Mouse (Mus musculus): ENCODE measurements around the gene Natd1. TPM values are rescaled to one million over a fixed set of nuclear protein-coding genes. Genes with fewer than 3 reads are reported as not detected.

Gene Natd1
- polyA plus RNA-seq, 1 experiment from 2014 or later, result 35.3 TPM

- DNase-seq (ENCODE audit: low spot score), result no peak
- Histone ChIP-seq H3K36me3 (ENCODE audit: control insufficient read depth, insufficient read depth, low read length) (no peaks in the 10 kb centered on the region), H3K27ac (ENCODE audit: low read depth, low read length) (no peak overlapping the region), H3K4me1 (ENCODE audit: control insufficient read depth, insufficient read depth, low read length) (peaks cover 16% of the 10 kb centered on the region), H3K27me3 (replicated peaks; ENCODE audit: control insufficient read depth, insufficient read depth, low read length) (no peaks in the 10 kb centered on the region), H3K9me3 (replicated peaks; ENCODE audit: control insufficient read depth, low read length) (no peaks in the 10 kb centered on the region), H3K4me2 (ENCODE audit: low read length) (no peak overlapping the region), H3K4me3 (ENCODE audit: low read depth, low read length) (no peak overlapping the region), H3K9ac (ENCODE audit: low read length) (no peak overlapping the region)
- ATAC-seq, result no peak
- 88% methylated on average over 2 of the region's 2 CpGs for WGBS
Observed at GRCm38 (mm10) chr11:60934795-60935194, 20.2 kb upstream of the Natd1 start.

- Histone ChIP-seq H3K9ac (ENCODE audit: low read length) (peak overlapping the region; percentile 78; the same call in 1 of the 2 replicates), H3K27me3 (replicated peaks; ENCODE audit: control insufficient read depth, insufficient read depth, low read length) (no peaks in the 10 kb centered on the region), H3K9me3 (replicated peaks; ENCODE audit: control insufficient read depth, low read length) (no peaks in the 10 kb centered on the region), H3K36me3 (ENCODE audit: control insufficient read depth, insufficient read depth, low read length) (no peaks in the 10 kb centered on the region), H3K4me1 (ENCODE audit: control insufficient read depth, insufficient read depth, low read length) (peaks cover 16% of the 10 kb centered on the region), H3K4me2 (ENCODE audit: low read length) (peak overlapping the region; percentile 89), H3K4me3 (ENCODE audit: low read depth, low read length) (no peak overlapping the region), H3K27ac (ENCODE audit: low read depth, low read length) (no peak overlapping the region)
- no peak for DNase-seq (ENCODE audit: low spot score)
- WGBS, result 88% methylated on average over 10 of the region's 10 CpGs
- no peak for ATAC-seq
Observed at GRCm38 (mm10) chr11:60933178-60933930, 18.8 kb upstream of the Natd1 start.

GRCm38 (mm10) chr11:60932503-60933020 is 18.0 kb upstream of the Natd1 start:
- Histone ChIP-seq H3K9ac (ENCODE audit: low read length) (peak overlapping the region; percentile 78), H3K9me3 (replicated peaks; ENCODE audit: control insufficient read depth, low read length) (no peaks in the 10 kb centered on the region), H3K4me2 (ENCODE audit: low read length) (peak overlapping the region; percentile 89), H3K27me3 (replicated peaks; ENCODE audit: control insufficient read depth, insufficient read depth, low read length) (no peaks in the 10 kb centered on the region), H3K27ac (ENCODE audit: low read depth, low read length) (no peak overlapping the region), H3K36me3 (ENCODE audit: control insufficient read depth, insufficient read depth, low read length) (no peaks in the 10 kb centered on the region), H3K4me3 (ENCODE audit: low read depth, low read length) (peak overlapping the region; percentile 73), H3K4me1 (ENCODE audit: control insufficient read depth, insufficient read depth, low read length) (peaks cover 16% of the 10 kb centered on the region)
- peak; percentile 25 for DNase-seq (ENCODE audit: low spot score)
- no peak for ATAC-seq
- 6% methylated on average over 7 of the region's 7 CpGs for WGBS

GRCm38 (mm10) chr11:60931869-60932481 is 17.4 kb upstream of the Natd1 start, which contains the start of gene Map2k3:
Gene Map2k3, plus strand, starts transcription at chr11:60932033.
- peak; percentile 97 for ATAC-seq

GRCm38 (mm10) chr11:60931282-60931868 is 16.8 kb upstream of the Natd1 start:
- Histone ChIP-seq H3K4me1 (ENCODE audit: control insufficient read depth, insufficient read depth, low read length) (peaks cover 19% of the 10 kb centered on the region), H3K9ac (ENCODE audit: low read length) (peak overlapping the region; percentile 59), H3K36me3 (ENCODE audit: control insufficient read depth, insufficient read depth, low read length) (no peaks in the 10 kb centered on the region), H3K27me3 (replicated peaks; ENCODE audit: control insufficient read depth, insufficient read depth, low read length) (no peaks in the 10 kb centered on the region), H3K27ac (ENCODE audit: low read depth, low read length) (no peak overlapping the region), H3K4me2 (ENCODE audit: low read length) (peak overlapping the region; percentile 89), H3K9me3 (replicated peaks; ENCODE audit: control insufficient read depth, low read length) (no peaks in the 10 kb centered on the region), H3K4me3 (ENCODE audit: low read depth, low read length) (peak overlapping the region; percentile 73)
- 4% methylated on average over 30 of the region's 30 CpGs for WGBS
- ATAC-seq (no peak), DNase-seq (ENCODE audit: low spot score) (no peak)

More at GRCm38 (mm10) chr11:60931869-60932481, 17.4 kb upstream of the Natd1 start, which contains the start of gene Map2k3:
- H3K27me3 ChIP-seq (replicated peaks; ENCODE audit: control insufficient read depth, insufficient read depth, low read length), result no peaks in the 10 kb centered on the region
- H3K4me1 ChIP-seq (ENCODE audit: control insufficient read depth, insufficient read depth, low read length), result peaks cover 19% of the 10 kb centered on the region
- peak within 1 kb of the TSS; percentile 78 for H3K9ac ChIP-seq (ENCODE audit: low read length)
- H3K4me2 ChIP-seq (ENCODE audit: low read length), result peak within 1 kb of the TSS; percentile 89
- under 1% methylated on average over 56 of the region's 59 CpGs for WGBS
- H3K4me3 ChIP-seq (ENCODE audit: low read depth, low read length), result peak within 1 kb of the TSS; percentile 73
- DNase-seq (ENCODE audit: low spot score), result peak; percentile 98
- H3K27ac ChIP-seq (ENCODE audit: low read depth, low read length), result no peak within 1 kb of the TSS
- no peaks in the 10 kb centered on the region for H3K36me3 ChIP-seq (ENCODE audit: control insufficient read depth, insufficient read depth, low read length)
- H3K9me3 ChIP-seq (replicated peaks; ENCODE audit: control insufficient read depth, low read length), result no peaks in the 10 kb centered on the region

- Histone ChIP-seq H3K4me3 (ENCODE audit: low read depth, low read length) (peak overlapping the region; percentile 73), H3K4me1 (ENCODE audit: control insufficient read depth, insufficient read depth, low read length) (peaks cover 19% of the 10 kb centered on the region), H3K36me3 (ENCODE audit: control insufficient read depth, insufficient read depth, low read length) (no peaks in the 10 kb centered on the region), H3K9ac (ENCODE audit: low read length) (peak overlapping the region; percentile 59), H3K4me2 (ENCODE audit: low read length) (peak overlapping the region; percentile 89), H3K27ac (ENCODE audit: low read depth, low read length) (no peak overlapping the region), H3K27me3 (replicated peaks; ENCODE audit: control insufficient read depth, insufficient read depth, low read length) (no peaks in the 10 kb centered on the region), H3K9me3 (replicated peaks; ENCODE audit: control insufficient read depth, low read length) (no peaks in the 10 kb centered on the region)
- WGBS, result 30% methylated on average over 7 of the region's 7 CpGs
- no peak for DNase-seq (ENCODE audit: low spot score)
- ATAC-seq, result no peak
Observed at GRCm38 (mm10) chr11:60930724-60931281, 16.3 kb upstream of the Natd1 start.

GRCm38 (mm10) chr11:60927264-60927663 is 12.7 kb upstream of the Natd1 start:
- H3K4me1 ChIP-seq (ENCODE audit: control insufficient read depth, insufficient read depth, low read length), result 0 out of 2 replicates have a peak, but pooled peaks cover 8% of the 10 kb centered on the region
- WGBS, result 2% methylated on average over 9 of the region's 9 CpGs
- ATAC-seq (peak; percentile 67), DNase-seq (ENCODE audit: low spot score) (peak; percentile 95)
- H3K4me2 ChIP-seq (ENCODE audit: low read length), result peak overlapping the region; percentile 41
- H3K9ac ChIP-seq (ENCODE audit: low read length), result no peak overlapping the region
- no peaks in the 10 kb centered on the region for H3K36me3 ChIP-seq (ENCODE audit: control insufficient read depth, insufficient read depth, low read length)
- H3K27me3 ChIP-seq (replicated peaks; ENCODE audit: control insufficient read depth, insufficient read depth, low read length), result no peaks in the 10 kb centered on the region
- no peaks in the 10 kb centered on the region for H3K9me3 ChIP-seq (replicated peaks; ENCODE audit: control insufficient read depth, low read length)
- H3K27ac ChIP-seq (ENCODE audit: low read depth, low read length), result no peak overlapping the region
- H3K4me3 ChIP-seq (ENCODE audit: low read depth, low read length), result no peak overlapping the region

GRCm38 (mm10) chr11:60924981-60925380 is 10.4 kb upstream of the Natd1 start:
- no peaks in the 10 kb centered on the region for H3K27me3 ChIP-seq (replicated peaks; ENCODE audit: control insufficient read depth, insufficient read depth, low read length)
- H3K9me3 ChIP-seq (replicated peaks; ENCODE audit: control insufficient read depth, low read length), result no peaks in the 10 kb centered on the region
- WGBS, result 92% methylated on average over 1 of the region's 1 CpGs
- no peak for ATAC-seq
- no peak overlapping the region for H3K27ac ChIP-seq (ENCODE audit: low read depth, low read length)
- 0 out of 2 replicates have a peak, but pooled peaks cover 2% of the 10 kb centered on the region for H3K4me1 ChIP-seq (ENCODE audit: control insufficient read depth, insufficient read depth, low read length)
- no peak overlapping the region for H3K4me3 ChIP-seq (ENCODE audit: low read depth, low read length)
- no peaks in the 10 kb centered on the region for H3K36me3 ChIP-seq (ENCODE audit: control insufficient read depth, insufficient read depth, low read length)
- no peak overlapping the region for H3K4me2 ChIP-seq (ENCODE audit: low read length)
- H3K9ac ChIP-seq (ENCODE audit: low read length), result no peak overlapping the region
- no peak for DNase-seq (ENCODE audit: low spot score)
